Mouse (Mus musculus): ENCODE results near the gene Xpnpep1. TPM values are rescaled to one million over a fixed set of nuclear protein-coding genes. Genes with fewer than 3 reads are reported as not detected.

Gene Xpnpep1
- 75.7 and 100 TPM in 2 replicates for polyA plus RNA-seq (2012; rRNA removed; ENCODE audit: low replicate concordance)

GRCm38 (mm10) chr19:53040164-53041132, at the start of gene Xpnpep1:
Gene Xpnpep1 (minus strand): TSS chr19:53040214.

Other genes with a start within 250 kb of the Xpnpep1 start
- 27.4 and 60.6 TPM in 2 replicates for gene Add3, start 100.2 kb upstream of the Xpnpep1 start, polyA plus RNA-seq (2012; rRNA removed; ENCODE audit: low replicate concordance)

Data from subcutaneous adipose tissue, adult 2 months (tissue).